Mouse (Mus musculus) CH12.LX (cell line): Measurements from ENCODE around the gene Adora2a. TPM values are rescaled to one million over a fixed set of nuclear protein-coding genes. Genes with fewer than 3 reads are reported as not detected.
"Not testable (repeated sequence)": the region's sequence is repeated elsewhere in the genome, so short reads cannot be mapped to it uniquely, and the experiment has no call there.

Experiments used
- DNase-seq: peaks from one replicate; pipeline ENCODE4 v3.0.0-alpha.2; 2013; ENCODE audit errors: extremely low read depth
- H3K27ac ChIP-seq: 2 replicates; pipeline ENCODE4 v1.5.1; 2012; ENCODE audit warnings: low read depth, mild to moderate bottlenecking, control low read depth, moderate library complexity; ENCODE audit not compliant: insufficient read depth
- H3K27me3 ChIP-seq: replicated peaks from 2 replicates; pipeline ENCODE3; 2012; ENCODE audit warnings: inconsistent platforms
- H3K36me3 ChIP-seq, 2 experiments: replicated peaks in 1 of 2; 2 replicates each; pipeline versions ENCODE3 to v1.6.1; 2012; ENCODE audit warnings: inconsistent platforms in 1 of 2, low read length in 1 of 2, mild to moderate bottlenecking in 1 of 2, mixed read lengths in 1 of 2, moderate library complexity in 1 of 2; ENCODE audit not compliant: control insufficient read depth in 1 of 2, insufficient read depth in 1 of 2
- H3K4me1 ChIP-seq, 2 experiments: 2 replicates each; pipeline ENCODE4 v1.6.1; 2012; ENCODE audit warnings: inconsistent platforms in 1 of 2, moderate library complexity in 1 of 2; ENCODE audit not compliant: insufficient read depth in 2 of 2, control insufficient read depth in 1 of 2
- H3K4me2 ChIP-seq: 2 replicates; pipeline ENCODE4 v1.6.1; 2012; ENCODE audit warnings: low read depth, mild to moderate bottlenecking, control low read depth; ENCODE audit not compliant: poor library complexity, insufficient read depth, severe bottlenecking
- H3K4me3 ChIP-seq, 3 experiments: fragments of 150-350 bp in 1 of 3; sonication (generic) in 1 of 3; replicated peaks in 1 of 3; 2 replicates each; pipeline versions ENCODE3 to v1.5.1; 2011 to 2012; ENCODE audit warnings: low read depth in 2 of 3, low read length in 2 of 3, mild to moderate bottlenecking in 2 of 3, moderate library complexity in 2 of 3, control low read depth in 1 of 3, improper control_type of control experiment in 1 of 3, inconsistent platforms in 1 of 3, mixed read lengths in 1 of 3; ENCODE audit not compliant: poor library complexity in 1 of 3
- H3K79me2 ChIP-seq: replicated peaks from 2 replicates; pipeline ENCODE4 v1.6.1; 2012; ENCODE audit warnings: mild to moderate bottlenecking, moderate library complexity; ENCODE audit not compliant: control insufficient read depth, poor library complexity, insufficient read depth, severe bottlenecking; ENCODE audit errors: extremely low read depth
- H3K9ac ChIP-seq: 2 replicates; pipeline ENCODE4 v1.6.1; 2012; ENCODE audit warnings: low read depth, mild to moderate bottlenecking, control low read depth, moderate library complexity; ENCODE audit not compliant: insufficient read depth
- H3K9me3 ChIP-seq: replicated peaks from 2 replicates; pipeline ENCODE3; 2012; ENCODE audit warnings: low read length, inconsistent platforms, mixed read lengths
- CHD1 ChIP-seq: IDR thresholded peaks from 2 replicates; pipeline ENCODE4 v1.6.1; 2012; ENCODE audit warnings: low read depth, low read length, improper control_type of control experiment, inconsistent platforms
- CHD2 ChIP-seq: IDR thresholded peaks from 2 replicates; pipeline ENCODE4 v1.6.1; 2011; ENCODE audit warnings: low read length, improper control_type of control experiment
- CTCF ChIP-seq, 2 experiments: IDR thresholded peaks in 1 of 2; conservative IDR thresholded peaks in 1 of 2; 2 replicates each; pipeline ENCODE4 v1.5.1; 2011 to 2012; ENCODE audit warnings: low read depth in 2 of 2, low read length in 2 of 2, improper control_type of control experiment in 1 of 2, inconsistent platforms in 1 of 2, mild to moderate bottlenecking in 1 of 2, moderate library complexity in 1 of 2
- E2F4 ChIP-seq: IDR thresholded peaks from 2 replicates; pipeline ENCODE4 v1.6.1; 2011; ENCODE audit warnings: low read depth, low read length, improper control_type of control experiment; ENCODE audit not compliant: insufficient replicate concordance
- ETS1 ChIP-seq: conservative IDR thresholded peaks from 2 replicates; pipeline ENCODE4 v1.6.1; 2012; ENCODE audit warnings: low read depth, mild to moderate bottlenecking, inconsistent platforms, low read length, improper control_type of control experiment, moderate library complexity
- GABPA ChIP-seq: IDR thresholded peaks from 2 replicates; pipeline ENCODE4 v1.6.1; 2012; ENCODE audit warnings: low read depth, low read length, improper control_type of control experiment, inconsistent platforms; ENCODE audit not compliant: insufficient replicate concordance
- IRF4 ChIP-seq: IDR thresholded peaks from 2 replicates; pipeline ENCODE4 v1.6.1; 2014; ENCODE audit warnings: low read depth, mild to moderate bottlenecking, inconsistent platforms, low read length, improper control_type of control experiment
- JUN ChIP-seq: IDR thresholded peaks from 2 replicates; pipeline ENCODE4 v1.6.1; 2011; ENCODE audit warnings: low read depth, mild to moderate bottlenecking, low read length, improper control_type of control experiment, moderate library complexity; ENCODE audit not compliant: insufficient read depth
- MAFK ChIP-seq: IDR thresholded peaks from 2 replicates; pipeline ENCODE4 v1.6.1; 2011; ENCODE audit warnings: low read length, improper control_type of control experiment; ENCODE audit not compliant: insufficient replicate concordance
- MAZ ChIP-seq: IDR thresholded peaks from 2 replicates; pipeline ENCODE4 v1.6.1; 2012; ENCODE audit warnings: low read depth, mild to moderate bottlenecking, inconsistent platforms, low read length, improper control_type of control experiment, moderate library complexity
- MEF2A ChIP-seq: IDR thresholded peaks from 2 replicates; pipeline ENCODE4 v1.6.1; 2014; ENCODE audit warnings: low read depth, mild to moderate bottlenecking, inconsistent platforms, low read length, improper control_type of control experiment, borderline replicate concordance
- MXI1 ChIP-seq: IDR thresholded peaks from 2 replicates; pipeline ENCODE4 v1.6.1; 2011; ENCODE audit warnings: mild to moderate bottlenecking, low read depth, low read length, improper control_type of control experiment
- PAX5 ChIP-seq: IDR thresholded peaks from 2 replicates; pipeline ENCODE4 v1.6.1; 2012; ENCODE audit warnings: low read length, inconsistent platforms, mixed read lengths
- POLR2A ChIP-seq: IDR thresholded peaks from 2 replicates; pipeline ENCODE4 v1.6.1; 2011; ENCODE audit warnings: low read depth, mild to moderate bottlenecking, improper control_type of control experiment, low read length
- RAD21 ChIP-seq: IDR thresholded peaks from 2 replicates; pipeline ENCODE4 v1.6.1; 2011; ENCODE audit warnings: low read depth, mild to moderate bottlenecking, low read length, improper control_type of control experiment, moderate library complexity
- SMC3 ChIP-seq: IDR thresholded peaks from 2 replicates; pipeline ENCODE4 v1.6.1; 2011; ENCODE audit warnings: low read depth, low read length, improper control_type of control experiment
- TBP ChIP-seq: conservative IDR thresholded peaks from 2 replicates; pipeline ENCODE4 v1.6.1; 2011; ENCODE audit warnings: low read depth, low read length, improper control_type of control experiment
- USF1 ChIP-seq: IDR thresholded peaks from 2 replicates; pipeline ENCODE4 v1.6.1; 2014; ENCODE audit warnings: low read depth, mild to moderate bottlenecking, inconsistent platforms, low read length, improper control_type of control experiment
- ZC3H11A ChIP-seq: IDR thresholded peaks from 2 replicates; pipeline ENCODE4 v1.6.1; 2012; ENCODE audit warnings: low read depth, mild to moderate bottlenecking, inconsistent platforms, low read length, improper control_type of control experiment
- ZMIZ1 ChIP-seq: IDR thresholded peaks from 2 replicates; pipeline ENCODE4 v1.6.1; 2012; ENCODE audit warnings: low read depth, mild to moderate bottlenecking, inconsistent platforms, low read length, improper control_type of control experiment
- ZNF384 ChIP-seq: IDR thresholded peaks from 2 replicates; pipeline ENCODE4 v1.6.1; 2012; ENCODE audit warnings: low read depth, low read length, improper control_type of control experiment, inconsistent platforms
- dilution Hi-C: fragments of 300-500 bp; cut with MboI; formaldehyde crosslinking; loops from 2 replicates; pipeline ENCODE4 v1.14.3; 2020; ENCODE audit warnings: low sequenced_read_pairs; ENCODE audit not compliant: extremely low pct_unique_long_range_greater_than_20kb, extremely low pct_ligation_motif_present
- in situ Hi-C: fragments of 300-500 bp; cut with MboI; formaldehyde crosslinking; loops from 3 replicates; pipeline ENCODE4 v1.14.3; 2019; ENCODE audit warnings: low sequenced_read_pairs, low pct_ligation_motif_present, low pct_unique_long_range_greater_than_20kb, mixed read lengths
- polyA plus RNA-seq: library from polyadenylated mRNA; unstranded; fragments of >175 nt; gene quantifications from 2 replicates; pipeline ENCODE4 v1.2.1, GENCODE M21; 2012; ENCODE audit warnings: low read depth; ENCODE audit not compliant: insufficient read length
- total RNA-seq, 2 experiments: library from RNA; depleted of rRNA; stranded (reverse); fragments of 300-350 nt in 1 of 2; fragments of >200 nt in 1 of 2; gene quantifications; 2 replicates each; pipeline ENCODE4 v1.2.3; 2012 to 2014

Gene Adora2a
- total and polyA plus RNA-seq, 3 experiments, result 3.2 to 14.4 (median 7.6) TPM

DNA sequence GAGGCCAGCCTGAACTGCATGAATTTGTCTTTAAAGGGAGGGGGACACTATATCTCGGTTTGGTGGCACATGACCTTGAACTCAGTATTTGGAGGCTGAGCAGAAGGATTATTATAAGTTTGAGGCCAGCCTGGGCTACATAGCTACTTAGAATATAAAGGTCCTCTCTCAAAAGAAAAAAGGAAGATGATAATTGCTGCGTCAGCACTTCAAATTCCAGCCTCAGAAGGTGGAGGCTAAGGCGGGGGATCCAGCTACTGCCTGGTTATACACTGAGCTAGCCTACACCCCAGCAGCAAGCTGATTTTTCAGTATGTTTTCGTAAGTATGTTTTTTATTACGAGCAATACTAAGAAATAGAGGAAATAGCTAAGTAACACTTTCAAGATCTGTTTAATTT is 26.0 kb upstream of the Adora2a start:
- Histone ChIP-seq H3K4me3 (no peak overlapping the region), H3K4me2 (no peak overlapping the region), H3K4me1 (peaks cover 8 to 55% of the 10 kb centered on the region in 2 experiments), H3K9me3 (no peaks in the 10 kb centered on the region), H3K36me3 (peaks cover 25 to 46% of the 10 kb centered on the region in 2 experiments), H3K27ac (no peak overlapping the region), H3K79me2 (no peaks in the 10 kb centered on the region; the same call in 1 of the 2 replicates), H3K27me3 (no peaks in the 10 kb centered on the region), H3K9ac (no peak overlapping the region)
- no peak for TF ChIP-seq POLR2A
- peak; percentile 82; the same call in 1 of the 2 replicates for TF ChIP-seq MAFK
- TF ChIP-seq TBP, result no peak
- no peak for TF ChIP-seq GABPA
- no peak for TF ChIP-seq E2F4
- TF ChIP-seq USF1, result no peak
- TF ChIP-seq MAZ, result no peak
- TF ChIP-seq MEF2A, result no peak
- in situ Hi-C loops (no loop called here), dilution Hi-C loops (no loop called here)
- DNase-seq, result no peak

GRCm38 (mm10) chr10:75291338-75291737 is 25.3 kb upstream of the Adora2a start:
- H3K4me3 ChIP-seq, result no peak overlapping the region
- H3K9me3 ChIP-seq, result no peaks in the 10 kb centered on the region
- H3K36me3 ChIP-seq, result peaks cover 28 to 52% of the 10 kb centered on the region in 2 experiments
- no peak overlapping the region for H3K27ac ChIP-seq
- peaks cover 8 to 55% of the 10 kb centered on the region in 2 experiments for H3K4me1 ChIP-seq
- dilution Hi-C loops (no loop called here), in situ Hi-C loops (no loop called here)
- no peaks in the 10 kb centered on the region for H3K27me3 ChIP-seq
- no peak overlapping the region for H3K9ac ChIP-seq
- no peak overlapping the region for H3K4me2 ChIP-seq
- no peak for TF ChIP-seq JUN
- no peak for TF ChIP-seq PAX5
- TF ChIP-seq USF1, result no peak
- TF ChIP-seq RAD21, result no peak
- no peak for TF ChIP-seq IRF4
- no peak for TF ChIP-seq CTCF (conservative IDR thresholded peaks at IDR 0.05 in 1 of 2, IDR thresholded peaks at IDR 0.05 in 1 of 2; ENCODE audit: low read depth in 2 of 2, low read length in 2 of 2)
- TF ChIP-seq ZC3H11A, result no peak
- TF ChIP-seq CHD2, result no peak
- TF ChIP-seq CHD1, result no peak
- no peak for TF ChIP-seq SMC3
- no peak for TF ChIP-seq ETS1
- TF ChIP-seq ZMIZ1, result no peak
- no peak for TF ChIP-seq MXI1
- TF ChIP-seq E2F4, result no peak
- no peak for TF ChIP-seq ZNF384
- no peaks in the 10 kb centered on the region; the same call in 1 of the 2 replicates for H3K79me2 ChIP-seq
- DNase-seq, result no peak

GRCm38 (mm10) chr10:75292206-75292605 is 24.5 kb upstream of the Adora2a start:
- dilution Hi-C loops, H3K27ac ChIP-seq, H3K9me3 ChIP-seq, DNase-seq, H3K79me2 ChIP-seq, H3K9ac ChIP-seq, in situ Hi-C loops, H3K4me3 ChIP-seq, H3K4me2 ChIP-seq, H3K27me3 ChIP-seq: not testable (repeated sequence)
- H3K36me3 ChIP-seq, result peaks cover 28 to 56% of the 10 kb centered on the region in 2 experiments
- H3K4me1 ChIP-seq, result peaks cover 8 to 51% of the 10 kb centered on the region in 2 experiments
